Mouse (Mus musculus) T-cell, adult 66 days (primary cell): ENCODE results near the gene Wnt5b. TPM values are rescaled to one million over a fixed set of nuclear protein-coding genes. Genes with fewer than 3 reads are reported as not detected.

Experiments
- total RNA-seq, 2 experiments: library from RNA; stranded (reverse); gene quantifications; 3 replicates in 1 of 2; 4 replicates in 1 of 2; pipeline ENCODE4 v1.2.4; 2023

The Wnt5b gene
- 1 to 10 TPM; 5.4 to 7.5 TPM for total RNA-seq

DNA sequence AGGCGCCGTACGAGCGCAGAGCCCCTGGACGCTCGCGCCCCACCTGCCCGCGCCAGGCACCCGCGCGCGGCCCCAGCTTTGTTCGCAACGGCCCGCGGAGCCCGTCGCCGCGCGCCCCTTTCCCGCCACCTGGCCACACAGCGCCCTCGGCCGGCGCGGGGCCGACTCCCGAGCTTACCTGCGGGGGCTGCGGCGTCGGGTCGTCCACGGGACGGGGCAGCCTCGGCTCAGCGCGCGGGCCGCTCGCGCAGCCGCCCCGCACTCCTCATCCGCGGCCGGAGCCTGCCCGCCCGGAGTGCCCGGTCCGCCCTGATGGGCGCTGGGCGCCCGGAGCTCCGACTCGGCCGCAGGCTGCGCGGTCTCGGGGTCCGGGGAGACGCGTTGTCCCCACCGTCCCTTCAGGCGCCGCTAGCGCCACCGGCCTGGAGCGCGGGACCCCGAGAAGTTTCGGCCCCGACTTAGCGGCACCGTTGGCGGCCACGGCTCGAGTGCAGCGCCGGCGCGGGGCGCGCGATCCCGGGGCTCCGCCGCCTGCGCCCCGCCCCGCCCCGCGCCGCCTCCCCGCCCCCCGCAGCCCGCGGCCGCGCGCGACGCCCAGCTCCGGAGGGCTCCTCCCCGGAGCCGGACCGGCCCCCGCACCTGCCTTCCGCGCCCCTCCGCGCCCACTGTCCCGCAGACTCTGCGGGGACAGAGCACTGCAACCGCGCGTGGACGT is at the start of gene Wnt5b:
Gene Wnt5b, minus strand, starts transcription at position 545 of the 715 bp plus-strand sequence.

DNA sequence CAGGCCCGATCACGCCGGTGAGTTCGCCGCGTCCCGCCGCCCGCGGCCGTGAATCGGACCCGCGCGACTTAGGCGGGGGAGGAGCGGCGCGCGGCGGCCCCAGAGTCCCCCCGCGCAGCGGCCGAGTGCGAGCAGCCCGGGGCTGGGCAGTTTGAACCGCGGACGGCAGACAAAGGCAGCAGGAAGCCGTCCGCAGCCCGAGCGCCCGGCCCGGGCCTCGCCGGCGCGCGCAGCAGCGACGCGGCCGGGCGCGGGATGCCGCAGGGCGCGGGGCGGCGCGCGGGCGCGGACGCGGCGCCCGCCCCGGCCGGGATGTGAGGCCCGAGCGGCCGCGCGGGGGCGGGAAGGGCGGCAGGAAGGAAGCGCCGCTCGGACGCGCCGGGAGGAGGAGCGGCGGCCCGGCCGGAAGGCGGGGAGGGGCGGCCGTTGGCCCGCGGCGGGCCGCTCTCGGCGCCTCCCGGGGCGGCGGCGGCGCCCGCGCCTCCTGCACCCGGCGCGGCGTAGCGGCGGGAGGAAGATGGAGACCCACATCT is 64.7 kb downstream of the Wnt5b start, which contains the start of gene Fbxl14:
Gene Fbxl14, plus strand, starts transcription at position 326 of the 533 bp plus-strand sequence.

DNA sequence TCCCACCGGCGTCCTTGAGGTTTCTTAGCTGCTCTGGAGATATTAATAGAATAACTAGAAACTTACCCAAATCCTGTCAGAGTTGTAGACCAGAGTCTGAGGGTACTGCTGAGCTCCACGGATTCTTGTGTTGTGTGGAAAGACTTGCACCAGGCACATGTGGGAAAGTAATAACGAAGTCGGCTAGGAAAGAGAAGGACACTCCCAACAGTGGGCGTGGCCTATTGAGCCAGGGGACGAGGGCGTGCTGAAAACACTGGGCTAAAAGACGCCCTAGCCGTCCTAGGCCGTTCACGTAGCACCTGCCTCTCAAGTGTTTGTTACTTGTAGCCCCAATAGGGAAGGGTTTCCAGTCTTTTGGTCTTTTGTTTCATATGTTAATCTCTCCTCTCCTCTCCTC is 126.8 kb downstream of the Wnt5b start, which contains the start of gene Adipor2:
Gene Adipor2, minus strand, starts transcription at position 351 of the 400 bp plus-strand sequence.

Other genes starting within 250 kb of the Wnt5b start
- 1 to 10 TPM; 3.3 to 4.9 TPM for gene Lrtm2, start 213.6 kb downstream of the Wnt5b start, total RNA-seq
- 10 to 100 TPM; 55.4 to 60.2 TPM for gene Adipor2, start 126.6 kb downstream of the Wnt5b start, total RNA-seq
- 10 to 100 TPM; 86.7 to 93.0 TPM for gene Fbxl14, start 64.7 kb downstream of the Wnt5b start, total RNA-seq